Mouse (Mus musculus): Measurements from ENCODE around the gene Brca2.

DNA sequence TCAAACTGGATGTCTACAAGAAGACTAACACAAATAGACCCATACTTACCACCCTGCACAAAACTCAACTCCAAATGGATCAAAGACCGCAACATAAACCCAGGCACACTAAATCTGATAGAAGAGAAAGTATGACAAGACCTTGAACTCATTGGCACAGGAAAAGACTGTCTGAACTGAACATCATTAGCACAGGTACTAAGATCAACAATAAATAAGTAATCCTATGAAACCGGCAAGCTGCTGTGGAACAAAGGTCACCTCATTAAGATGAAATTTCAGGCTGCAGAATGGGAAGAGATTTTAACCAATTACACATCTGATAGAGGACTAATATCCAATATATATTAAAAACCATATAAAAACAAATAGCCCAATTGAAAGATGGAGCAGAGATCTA, 93.8 kb downstream of the Brca2 start:
- TF ChIP-seq POLR2A (IDR thresholded peaks at IDR 0.05; ENCODE audit: insufficient read depth, low read depth, low read length) (no peak), CTCF (IDR thresholded peaks at IDR 0.05; ENCODE audit: insufficient read depth, low read depth, low read length) (no peak)

Measured in olfactory bulb, adult 2 months (tissue).